Mouse (Mus musculus) embryonic facial prominence, embryonic 11.5 days (tissue): Measurements from ENCODE around the gene Nasp. TPM values are rescaled to one million over a fixed set of nuclear protein-coding genes. Genes with fewer than 3 reads are reported as not detected.
A peak's percentile ranks its signal among the peaks of the same experiment; 100 is the strongest.
"Not testable (repeated sequence)": the region's sequence is repeated elsewhere in the genome, so short reads cannot be mapped to it uniquely, and the experiment has no call there.

Source experiments
- ATAC-seq: fragments of 200-750 bp; cut with Nextera tagmentation; replicated peaks from 2 replicates; pipeline ENCODE4 v1.8.0; 2017; ENCODE audit warnings: low read depth; ENCODE audit not compliant: insufficient number of reproducible peaks, low FRiP score, low TSS enrichment
- DNase-seq: peaks from one replicate; pipeline ENCODE4 v3.0.0-alpha.2; 2015; ENCODE audit warnings: low spot score
- H3K27ac ChIP-seq: fragments of 300-500 bp; sonication (generic); replicated peaks from 2 replicates; pipeline ENCODE4 v1.5.1; 2014; ENCODE audit warnings: mild to moderate bottlenecking, low read depth, low read length, control low read depth
- H3K27me3 ChIP-seq: fragments of 300-500 bp; sonication (generic); 2 replicates; pipeline ENCODE4 v1.6.1; 2014; ENCODE audit warnings: mild to moderate bottlenecking, low read length, moderate library complexity, mixed read lengths; ENCODE audit not compliant: control insufficient read depth, insufficient read depth
- H3K36me3 ChIP-seq: fragments of 300-500 bp; sonication (generic); replicated peaks from 2 replicates; pipeline ENCODE4 v1.6.1; 2014; ENCODE audit warnings: low read depth, mild to moderate bottlenecking, low read length, moderate library complexity, mixed read lengths; ENCODE audit not compliant: control insufficient read depth, insufficient read depth
- H3K4me1 ChIP-seq: fragments of 300-500 bp; sonication (generic); 2 replicates; pipeline ENCODE4 v1.6.1; 2014; ENCODE audit warnings: low read length, mixed read lengths; ENCODE audit not compliant: control insufficient read depth, insufficient read depth
- H3K4me2 ChIP-seq: fragments of 300-500 bp; sonication (generic); 2 replicates; pipeline ENCODE4 v1.6.1; 2014; ENCODE audit warnings: low read depth, mild to moderate bottlenecking, control low read depth, low read length, moderate library complexity
- H3K4me3 ChIP-seq: fragments of 300-500 bp; sonication (generic); 2 replicates; pipeline ENCODE4 v1.5.1; 2014; ENCODE audit warnings: low read depth, low read length, control low read depth
- H3K9ac ChIP-seq: fragments of 300-500 bp; sonication (generic); replicated peaks from 2 replicates; pipeline ENCODE4 v1.6.1; 2014; ENCODE audit warnings: mild to moderate bottlenecking, control low read depth, low read length
- H3K9me3 ChIP-seq: fragments of 300-500 bp; sonication (generic); replicated peaks from 2 replicates; pipeline ENCODE4 v1.6.1; 2016; ENCODE audit warnings: mild to moderate bottlenecking, low read length, inconsistent platforms, mixed read lengths; ENCODE audit not compliant: control insufficient read depth
- WGBS: fragments of 180-500 bp; shearing (Covaris S2); extraction: QIAGEN DNeasy Blood & Tissue Kit; methylation state at CpG from one replicate; pipeline ENCODE4 v1.1.7; 2014; 5-methylcytosine and 5-hydroxymethylcytosine counted together
- polyA plus RNA-seq: library from polyadenylated mRNA; unstranded; fragments of >200 nt; fragmentation: Nextera tagmentation; extraction: Ambion mirVana; gene quantifications from 2 replicates; pipeline ENCODE4 v1.2.1, GENCODE M21; 2014

The Nasp gene
- polyA plus RNA-seq: 324 and 364 TPM in 2 replicates

- H3K9me3 ChIP-seq: no peaks in the 10 kb centered on the region
- H3K27me3 ChIP-seq: no peaks in the 10 kb centered on the region
- no peaks in the 10 kb centered on the region for H3K36me3 ChIP-seq
- DNase-seq: peak; percentile 92
- 6% methylated on average over 23 of the region's 23 CpGs for WGBS
- peak within 1 kb of the TSS; percentile 94 for H3K9ac ChIP-seq
- no peaks in the 10 kb centered on the region for H3K4me1 ChIP-seq
- H3K4me3 ChIP-seq: peak within 1 kb of the TSS; percentile 82
- peak within 1 kb of the TSS; percentile 85 for H3K27ac ChIP-seq
- peak within 1 kb of the TSS; percentile 71 for H3K4me2 ChIP-seq
- ATAC-seq: peak; percentile 84
Observed at GRCm38 (mm10) chr4:116627722-116628662, at the start of gene Nasp. Gene Nasp (minus strand): TSS chr4:116627941.

- Histone ChIP-seq H3K9me3 (no peaks in the 10 kb centered on the region), H3K36me3 (no peaks in the 10 kb centered on the region), H3K27me3 (no peaks in the 10 kb centered on the region), H3K4me2 (no peak overlapping the region), H3K27ac (no peak overlapping the region), H3K9ac (no peak overlapping the region), H3K4me3 (no peak overlapping the region), H3K4me1 (no peaks in the 10 kb centered on the region)
- 87% methylated on average over 3 of the region's 3 CpGs for WGBS
- ATAC-seq (no peak), DNase-seq (no peak)
Observed at GRCm38 (mm10) chr4:116676027-116676426, 48.3 kb upstream of the Nasp start.

- H3K9ac ChIP-seq, DNase-seq, H3K27ac ChIP-seq, ATAC-seq, H3K27me3 ChIP-seq, H3K36me3 ChIP-seq, H3K9me3 ChIP-seq, H3K4me1 ChIP-seq, H3K4me2 ChIP-seq, H3K4me3 ChIP-seq: not testable (repeated sequence)
- WGBS: 89% methylated on average over 6 of the region's 6 CpGs
Observed at GRCm38 (mm10) chr4:116674761-116675160, 47.0 kb upstream of the Nasp start.

- Histone ChIP-seq H3K9me3 (no peaks in the 10 kb centered on the region), H3K27ac (no peak overlapping the region), H3K4me2 (no peak overlapping the region), H3K4me3 (no peak overlapping the region), H3K27me3 (no peaks in the 10 kb centered on the region), H3K9ac (no peak overlapping the region), H3K4me1 (no peaks in the 10 kb centered on the region), H3K36me3 (no peaks in the 10 kb centered on the region)
- ATAC-seq (no peak), DNase-seq (no peak)
- 79% methylated on average over 2 of the region's 2 CpGs for WGBS
Observed at GRCm38 (mm10) chr4:116672785-116673184, 45.0 kb upstream of the Nasp start.

- WGBS: 56% methylated on average over 2 of the region's 2 CpGs
- Histone ChIP-seq H3K9ac (no peak overlapping the region), H3K27ac (no peak overlapping the region)
Observed at GRCm38 (mm10) chr4:116669291-116669690, 41.5 kb upstream of the Nasp start.

GRCm38 (mm10) chr4:116668145-116668544, 40.4 kb upstream of the Nasp start:
- ATAC-seq (no peak), DNase-seq (no peak)
- Histone ChIP-seq H3K9me3 (no peaks in the 10 kb centered on the region), H3K4me3 (no peak overlapping the region), H3K4me2 (no peak overlapping the region), H3K4me1 (no peaks in the 10 kb centered on the region), H3K27me3 (no peaks in the 10 kb centered on the region), H3K36me3 (no peaks in the 10 kb centered on the region), H3K9ac (no peak overlapping the region), H3K27ac (no peak overlapping the region)
- 60% methylated on average over 3 of the region's 3 CpGs for WGBS

More at GRCm38 (mm10) chr4:116669291-116669690, 41.5 kb upstream of the Nasp start:
- H3K36me3 ChIP-seq: no peaks in the 10 kb centered on the region
- no peak overlapping the region for H3K4me3 ChIP-seq
- peak; percentile 23 for DNase-seq
- ATAC-seq: no peak
- no peak overlapping the region for H3K4me2 ChIP-seq
- no peaks in the 10 kb centered on the region for H3K27me3 ChIP-seq
- no peaks in the 10 kb centered on the region for H3K4me1 ChIP-seq
- no peaks in the 10 kb centered on the region for H3K9me3 ChIP-seq

- no peaks in the 10 kb centered on the region for H3K4me1 ChIP-seq
- no peak overlapping the region for H3K4me3 ChIP-seq
- H3K9me3 ChIP-seq: no peaks in the 10 kb centered on the region
- H3K36me3 ChIP-seq: no peaks in the 10 kb centered on the region
- no peak overlapping the region for H3K4me2 ChIP-seq
- DNase-seq (no peak), ATAC-seq (no peak)
- H3K27ac ChIP-seq: no peak overlapping the region
- H3K9ac ChIP-seq: no peak overlapping the region
- WGBS: 61% methylated on average over 4 of the region's 4 CpGs
- H3K27me3 ChIP-seq: no peaks in the 10 kb centered on the region
Observed at GRCm38 (mm10) chr4:116666625-116667024, 38.9 kb upstream of the Nasp start.

GRCm38 (mm10) chr4:116661998-116662397, 34.3 kb upstream of the Nasp start:
- no peak overlapping the region for H3K4me2 ChIP-seq
- no peaks in the 10 kb centered on the region for H3K27me3 ChIP-seq
- H3K9ac ChIP-seq: no peak overlapping the region
- ATAC-seq (no peak), DNase-seq (no peak)
- no peaks in the 10 kb centered on the region for H3K9me3 ChIP-seq
- no peaks in the 10 kb centered on the region for H3K4me1 ChIP-seq
- no peak overlapping the region for H3K4me3 ChIP-seq
- no peak overlapping the region for H3K27ac ChIP-seq
- H3K36me3 ChIP-seq: no peaks in the 10 kb centered on the region
- 94% methylated on average over 1 of the region's 1 CpGs for WGBS
